Mouse (Mus musculus) lung, embryonic 16.5 days (tissue): Measurements from ENCODE around the gene Ikzf4. TPM values are rescaled to one million over a fixed set of nuclear protein-coding genes. Genes with fewer than 3 reads are reported as not detected.

ENCODE experiments used
- ATAC-seq: fragments of 200-750 bp; cut with Nextera tagmentation; 2 replicates; pipeline ENCODE4 v1.8.0; 2017; ENCODE audit warnings: low read depth, mild to moderate bottlenecking, moderate library complexity
- H3K27ac ChIP-seq: fragments of 300-500 bp; sonication (generic); 2 replicates; pipeline ENCODE4 v1.5.1; 2014; ENCODE audit warnings: mild to moderate bottlenecking, control low read depth, low read length
- H3K27me3 ChIP-seq: fragments of 300-500 bp; sonication (generic); 2 replicates; pipeline ENCODE4 v1.6.1; 2014; ENCODE audit warnings: low read depth, low read length, mixed read lengths; ENCODE audit not compliant: control insufficient read depth, insufficient read depth
- H3K36me3 ChIP-seq: fragments of 300-500 bp; sonication (generic); 2 replicates; pipeline ENCODE4 v1.6.1; 2014; ENCODE audit warnings: low read length; ENCODE audit not compliant: control insufficient read depth, insufficient read depth
- H3K4me1 ChIP-seq: fragments of 300-500 bp; sonication (generic); replicated peaks from 2 replicates; pipeline ENCODE4 v1.6.1; 2014; ENCODE audit warnings: low read length, mixed read lengths; ENCODE audit not compliant: control insufficient read depth, insufficient read depth
- H3K4me2 ChIP-seq: fragments of 300-500 bp; sonication (generic); 2 replicates; pipeline ENCODE4 v1.6.1; 2014; ENCODE audit warnings: low read depth, low read length, control low read depth
- H3K4me3 ChIP-seq: fragments of 300-500 bp; sonication (generic); 2 replicates; pipeline ENCODE4 v1.5.1; 2014; ENCODE audit warnings: mild to moderate bottlenecking, low read length, control low read depth
- H3K9ac ChIP-seq: fragments of 300-500 bp; sonication (generic); 2 replicates; pipeline ENCODE4 v1.6.1; 2014; ENCODE audit warnings: low read length, control low read depth
- H3K9me3 ChIP-seq: fragments of 300-500 bp; sonication (generic); 2 replicates; pipeline ENCODE4 v1.6.1; 2016; ENCODE audit warnings: low read length; ENCODE audit not compliant: control insufficient read depth
- WGBS: fragments of 180-500 bp; shearing (Covaris S2); extraction: QIAGEN DNeasy Blood & Tissue Kit; methylation state at CpG from one replicate; pipeline ENCODE4 v1.1.7; 2014; 5-methylcytosine and 5-hydroxymethylcytosine counted together
- polyA plus RNA-seq: library from polyadenylated mRNA; unstranded; fragments of >200 nt; fragmentation: Nextera tagmentation; extraction: Ambion mirVana; gene quantifications from 2 replicates; pipeline ENCODE4 v1.2.1, GENCODE M21; 2015

Ikzf4 gene
- polyA plus RNA-seq, 1 experiment from 2014 or later = 1.6 TPM

GRCm38 (mm10) chr10:128598476-128598875 lies 47.3 kb downstream of the Ikzf4 start:
- 34% methylated on average over 2 of the region's 2 CpGs for WGBS

DNA sequence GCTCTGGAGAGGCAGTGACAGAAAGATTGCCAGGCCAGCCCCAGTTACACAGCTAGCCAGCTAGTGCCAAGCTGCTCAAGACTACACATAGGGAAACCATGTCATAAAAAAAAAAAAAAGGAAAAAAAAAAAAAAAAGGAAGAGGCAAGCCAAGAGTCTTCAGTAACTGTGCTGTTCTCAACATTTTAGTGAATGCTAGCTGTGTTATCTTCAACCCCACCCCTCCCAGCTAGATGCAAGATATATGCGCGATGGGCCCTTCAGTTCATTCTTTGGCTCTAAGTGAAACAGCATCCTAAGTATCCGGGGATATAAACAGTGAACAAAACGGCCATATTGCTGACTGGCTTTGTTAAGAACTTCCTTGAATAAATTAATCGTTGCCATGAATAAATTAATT lies 53.0 kb downstream of the Ikzf4 start:
- no peaks in the 10 kb centered on the region for H3K36me3 ChIP-seq
- no peak overlapping the region for H3K27ac ChIP-seq
- no peak overlapping the region for H3K4me2 ChIP-seq
- ATAC-seq = no peak
- peaks cover 13% of the 10 kb centered on the region for H3K27me3 ChIP-seq
- H3K9ac ChIP-seq = no peak overlapping the region
- no peak overlapping the region for H3K4me3 ChIP-seq
- H3K4me1 ChIP-seq = peaks cover 2% of the 10 kb centered on the region
- H3K9me3 ChIP-seq = no peaks in the 10 kb centered on the region
- 73% methylated on average over 5 of the region's 5 CpGs for WGBS

More at GRCm38 (mm10) chr10:128598476-128598875, 47.3 kb downstream of the Ikzf4 start:
- Histone ChIP-seq H3K36me3 (no peaks in the 10 kb centered on the region), H3K9me3 (no peaks in the 10 kb centered on the region), H3K27me3 (no peaks in the 10 kb centered on the region), H3K27ac (no peak overlapping the region), H3K4me2 (no peak overlapping the region), H3K4me1 (no peaks in the 10 kb centered on the region), H3K4me3 (no peak overlapping the region), H3K9ac (no peak overlapping the region)
- ATAC-seq = no peak

DNA sequence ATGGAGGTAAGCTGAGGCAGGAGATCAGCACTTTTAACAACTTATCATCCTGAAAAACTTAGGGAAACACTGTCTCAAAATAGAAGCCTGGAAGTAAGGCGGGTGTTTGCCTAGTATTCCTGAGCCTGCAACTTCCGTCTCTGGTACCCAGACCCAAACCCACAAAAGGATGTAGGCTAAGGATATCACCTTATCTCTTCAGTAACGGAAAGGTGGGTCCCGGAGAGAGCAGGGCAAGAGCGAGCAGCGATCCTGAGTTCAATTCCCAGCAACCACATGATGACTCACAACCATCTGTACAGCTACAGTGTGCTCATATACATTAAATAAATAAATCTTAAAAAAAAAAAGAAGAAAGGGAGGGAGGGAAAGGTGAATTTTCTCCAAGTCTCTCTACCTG lies 54.4 kb downstream of the Ikzf4 start:
- H3K4me3 ChIP-seq = no peak overlapping the region
- no peak overlapping the region for H3K9ac ChIP-seq
- peaks cover 7% of the 10 kb centered on the region for H3K4me1 ChIP-seq
- no peaks in the 10 kb centered on the region for H3K9me3 ChIP-seq
- H3K27me3 ChIP-seq = peaks cover 18% of the 10 kb centered on the region
- no peaks in the 10 kb centered on the region for H3K36me3 ChIP-seq
- no peak overlapping the region for H3K27ac ChIP-seq
- ATAC-seq = no peak
- WGBS = 71% methylated on average over 6 of the region's 6 CpGs
- H3K4me2 ChIP-seq = no peak overlapping the region

DNA sequence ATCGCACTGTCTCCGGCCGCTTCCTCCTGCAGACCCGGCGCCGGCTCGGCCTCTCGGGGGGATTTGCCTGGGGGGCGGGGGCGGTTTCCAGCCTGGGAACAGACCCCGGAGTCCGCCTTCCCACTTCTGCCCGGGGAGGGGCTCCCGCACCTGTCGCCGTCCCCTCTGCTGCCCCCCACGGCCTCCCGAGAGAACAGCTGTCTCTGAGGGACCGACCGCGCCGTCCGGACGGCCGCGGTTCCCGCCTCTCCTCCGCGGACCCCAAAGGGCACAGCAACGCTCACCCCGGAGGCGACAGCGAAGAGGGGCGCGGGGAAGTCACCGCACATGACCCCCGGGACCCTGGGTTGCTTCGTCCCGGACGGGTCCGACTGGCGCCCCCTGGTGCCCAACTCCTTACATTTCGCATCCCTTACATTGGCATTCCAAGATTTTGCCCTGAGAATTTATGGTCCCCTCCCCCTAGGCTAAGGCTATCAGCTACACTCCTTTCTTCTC lies 55.5 kb downstream of the Ikzf4 start:
- no peaks in the 10 kb centered on the region for H3K36me3 ChIP-seq
- peak; percentile 45 for ATAC-seq
- under 1% methylated on average over 38 of the region's 43 CpGs for WGBS
- peak overlapping the region; percentile 75 for H3K9ac ChIP-seq
- H3K4me3 ChIP-seq = peak overlapping the region; percentile 70
- H3K4me1 ChIP-seq = peaks cover 13% of the 10 kb centered on the region
- H3K27ac ChIP-seq = peak overlapping the region; percentile 96
- peak overlapping the region; percentile 97 for H3K4me2 ChIP-seq
- H3K9me3 ChIP-seq = no peaks in the 10 kb centered on the region
- H3K27me3 ChIP-seq = peaks cover 18% of the 10 kb centered on the region

DNA sequence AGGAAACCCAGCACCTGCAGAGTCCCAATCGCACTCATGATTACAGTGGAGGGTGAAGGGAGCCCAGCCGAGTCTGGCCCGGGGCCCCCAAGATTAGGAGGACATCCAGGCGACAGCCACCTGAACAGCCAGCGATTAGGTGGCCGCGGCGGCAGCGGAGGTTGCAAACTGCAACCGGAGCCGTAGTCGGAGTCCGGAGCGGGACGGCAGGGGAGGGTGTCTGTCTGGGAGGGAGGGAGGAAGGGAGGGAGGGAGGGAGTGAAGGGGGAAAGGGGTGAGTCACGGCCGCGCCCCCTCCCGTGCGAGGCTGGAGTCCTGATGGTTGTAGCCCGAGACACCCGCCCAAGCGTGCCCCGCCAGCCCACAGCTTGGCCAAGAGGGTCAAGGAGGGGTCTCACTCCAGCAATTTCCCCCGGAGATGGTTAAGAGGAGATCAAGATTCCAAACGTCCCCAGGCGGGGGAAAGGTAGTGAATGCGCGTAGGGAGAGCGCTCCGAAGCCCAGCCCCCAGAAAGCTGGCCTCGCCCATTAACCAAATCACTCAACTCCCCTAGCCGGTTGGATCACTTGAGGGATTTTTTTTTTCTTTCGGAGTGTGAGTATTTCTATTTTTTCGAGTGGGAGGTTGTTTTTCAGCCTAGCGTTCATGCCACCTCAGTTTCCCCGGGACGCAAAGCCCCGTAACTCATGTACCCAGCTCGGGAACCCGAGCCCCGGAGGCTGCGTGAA lies 56.2 kb downstream of the Ikzf4 start, which contains the start of gene Erbb3:
Erbb3 (minus strand) TSS at position 189 of the 729 bp plus-strand sequence.
- H3K9ac ChIP-seq = peak within 1 kb of the TSS; percentile 75
- under 1% methylated on average over 43 of the region's 43 CpGs for WGBS
- H3K36me3 ChIP-seq = no peaks in the 10 kb centered on the region
- H3K27me3 ChIP-seq = peaks cover 18% of the 10 kb centered on the region
- H3K9me3 ChIP-seq = no peaks in the 10 kb centered on the region
- peak within 1 kb of the TSS; percentile 70 for H3K4me3 ChIP-seq
- peak within 1 kb of the TSS; percentile 96 for H3K27ac ChIP-seq
- H3K4me2 ChIP-seq = peak within 1 kb of the TSS; percentile 97
- peak; percentile 81 for ATAC-seq
- H3K4me1 ChIP-seq = peaks cover 16% of the 10 kb centered on the region

DNA sequence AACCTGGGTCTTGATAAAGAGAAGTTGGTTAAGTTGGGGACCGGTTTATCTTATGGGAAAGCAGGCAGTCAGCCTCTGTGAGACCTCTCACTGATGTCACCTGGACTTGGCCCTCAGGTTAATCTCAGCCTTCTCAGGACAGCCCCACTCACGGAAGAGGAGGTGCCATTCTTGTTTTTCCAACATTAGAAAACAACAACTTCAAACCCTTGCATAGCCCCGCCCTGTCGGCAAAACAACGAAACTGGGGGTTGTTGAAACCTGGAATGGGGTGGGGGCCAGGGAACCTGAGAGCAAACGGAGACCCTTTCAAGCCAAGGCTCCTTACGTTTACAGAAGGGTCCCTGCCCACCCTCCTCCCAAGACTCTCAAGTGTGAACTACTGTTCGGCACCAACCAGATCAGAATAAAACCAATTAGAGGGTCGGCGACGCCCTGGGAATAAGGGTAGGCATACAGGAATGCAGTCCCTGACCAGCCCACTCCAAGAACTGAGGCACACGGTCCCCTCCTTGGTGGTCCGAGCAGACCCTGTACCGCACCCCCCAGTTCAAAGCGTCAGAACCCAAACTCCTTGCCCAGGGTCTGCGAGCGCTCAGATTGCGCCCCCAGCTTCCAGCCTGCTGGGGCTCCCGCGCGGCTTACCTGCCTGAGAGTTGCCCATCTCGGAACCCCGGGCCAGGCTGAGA lies 56.9 kb downstream of the Ikzf4 start:
- H3K9me3 ChIP-seq = no peaks in the 10 kb centered on the region
- H3K27ac ChIP-seq = peak overlapping the region; percentile 96
- peak; percentile 8 for ATAC-seq
- peaks cover 16% of the 10 kb centered on the region for H3K4me1 ChIP-seq
- H3K9ac ChIP-seq = peak overlapping the region; percentile 75
- peaks cover 18% of the 10 kb centered on the region for H3K27me3 ChIP-seq
- H3K36me3 ChIP-seq = no peaks in the 10 kb centered on the region
- under 1% methylated on average over 23 of the region's 23 CpGs for WGBS
- H3K4me2 ChIP-seq = peak overlapping the region; percentile 97
- peak overlapping the region; percentile 70 for H3K4me3 ChIP-seq

- no peak for ATAC-seq
- Histone ChIP-seq H3K36me3 (no peaks in the 10 kb centered on the region; the same call in 1 of the 2 replicates), H3K4me3 (peak overlapping the region; percentile 70), H3K4me1 (peaks cover 22% of the 10 kb centered on the region), H3K9ac (peak overlapping the region; percentile 75), H3K27ac (peak overlapping the region; percentile 96), H3K9me3 (no peaks in the 10 kb centered on the region), H3K27me3 (peaks cover 18% of the 10 kb centered on the region), H3K4me2 (peak overlapping the region; percentile 97)
- WGBS = 32% methylated on average over 1 of the region's 1 CpGs
These were observed 57.7 kb downstream of the Ikzf4 start for GRCm38 (mm10) chr10:128588136-128588535.

- Histone ChIP-seq H3K4me2 (peak overlapping the region; percentile 97), H3K4me1 (peaks cover 24% of the 10 kb centered on the region), H3K9me3 (no peaks in the 10 kb centered on the region), H3K4me3 (peak overlapping the region; percentile 70), H3K9ac (peak overlapping the region; percentile 75), H3K27ac (peak overlapping the region; percentile 96), H3K27me3 (peaks cover 18% of the 10 kb centered on the region), H3K36me3 (no peaks in the 10 kb centered on the region; the same call in 1 of the 2 replicates)
- WGBS = 26% methylated on average over 8 of the region's 8 CpGs
- no peak for ATAC-seq
These were observed 58.1 kb downstream of the Ikzf4 start for GRCm38 (mm10) chr10:128587697-128588096.

DNA sequence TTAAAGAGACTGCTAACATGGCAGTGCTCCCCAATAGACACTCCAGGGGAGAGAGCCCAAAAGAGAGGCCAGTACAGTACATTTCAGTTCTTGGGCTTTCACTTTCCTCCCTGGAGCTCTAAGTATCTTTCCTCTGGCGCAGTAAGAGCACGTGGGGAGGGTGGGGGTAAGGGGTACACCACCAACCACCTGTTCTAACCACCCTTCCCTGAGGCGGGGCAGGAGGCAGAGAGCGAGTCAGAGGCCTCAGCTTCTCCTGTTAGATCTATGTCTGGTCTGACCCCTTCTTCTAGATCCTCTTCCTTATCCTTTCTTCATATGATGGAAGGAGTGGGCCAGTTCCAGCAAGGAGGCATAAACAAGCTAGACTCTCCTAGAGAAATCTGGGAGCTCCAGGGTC lies 58.7 kb downstream of the Ikzf4 start:
- H3K27me3 ChIP-seq = peaks cover 18% of the 10 kb centered on the region
- H3K9ac ChIP-seq = peak overlapping the region; percentile 6; the same call in 1 of the 2 replicates
- no peak for ATAC-seq
- H3K4me1 ChIP-seq = peaks cover 24% of the 10 kb centered on the region
- H3K9me3 ChIP-seq = no peaks in the 10 kb centered on the region
- peak overlapping the region; percentile 70 for H3K4me3 ChIP-seq
- peak overlapping the region; percentile 96 for H3K27ac ChIP-seq
- H3K4me2 ChIP-seq = peak overlapping the region; percentile 97
- H3K36me3 ChIP-seq = no peaks in the 10 kb centered on the region; the same call in 1 of the 2 replicates
- 27% methylated on average over 4 of the region's 4 CpGs for WGBS
